Mouse (Mus musculus) midbrain, embryonic 13.5 days (tissue): ENCODE measurements around the gene March6. TPM values are rescaled to one million over a fixed set of nuclear protein-coding genes. Genes with fewer than 3 reads are reported as not detected.

ENCODE experiments used
- ATAC-seq: fragments of 200-750 bp; cut with Nextera tagmentation; 2 replicates; pipeline ENCODE4 v1.8.0; 2017; ENCODE audit warnings: mild to moderate bottlenecking, moderate TSS enrichment, moderate library complexity
- H3K27ac ChIP-seq: fragments of 300-500 bp; sonication (generic); 2 replicates; pipeline ENCODE4 v1.5.1; 2015; ENCODE audit warnings: inconsistent platforms, mild to moderate bottlenecking, moderate library complexity
- H3K27me3 ChIP-seq: fragments of 300-500 bp; sonication (generic); 2 replicates; pipeline ENCODE4 v1.6.1; 2015; ENCODE audit warnings: mild to moderate bottlenecking, inconsistent platforms
- H3K36me3 ChIP-seq: fragments of 300-500 bp; sonication (generic); 2 replicates; pipeline ENCODE4 v1.6.1; 2015; ENCODE audit warnings: mild to moderate bottlenecking, inconsistent platforms
- H3K4me1 ChIP-seq: fragments of 300-500 bp; sonication (generic); replicated peaks from 2 replicates; pipeline ENCODE4 v1.6.1; 2015; ENCODE audit warnings: inconsistent platforms
- H3K4me2 ChIP-seq: fragments of 300-500 bp; sonication (generic); replicated peaks from 2 replicates; pipeline ENCODE4 v1.6.1; 2015; ENCODE audit warnings: moderate library complexity, mild to moderate bottlenecking, inconsistent platforms
- H3K4me3 ChIP-seq: fragments of 300-500 bp; sonication (generic); replicated peaks from 2 replicates; pipeline ENCODE4 v1.5.1; 2015; ENCODE audit warnings: mild to moderate bottlenecking, inconsistent platforms
- H3K9ac ChIP-seq: fragments of 300-500 bp; sonication (generic); replicated peaks from 2 replicates; pipeline ENCODE4 v1.6.1; 2015; ENCODE audit warnings: mild to moderate bottlenecking, inconsistent platforms
- H3K9me3 ChIP-seq: fragments of 300-500 bp; sonication (generic); 2 replicates; pipeline ENCODE4 v1.6.1; 2016; ENCODE audit warnings: mild to moderate bottlenecking, inconsistent platforms
- WGBS: fragments of 180-500 bp; shearing (Covaris S2); methylation state at CpG from one replicate; pipeline ENCODE4 v1.1.7; 2015; 5-methylcytosine and 5-hydroxymethylcytosine counted together
- polyA plus RNA-seq: library from polyadenylated mRNA; unstranded; fragments of >200 nt; fragmentation: Nextera tagmentation; extraction: Ambion mirVana; gene quantifications from 2 replicates; pipeline ENCODE4 v1.2.1, GENCODE M21; 2015

Gene March6
- polyA plus RNA-seq, 1 experiment from 2014 or later, result 75.0 TPM

- no peak overlapping the region for H3K4me2 ChIP-seq
- no peak for ATAC-seq
- WGBS, result 77% methylated on average over 9 of the region's 9 CpGs
- H3K4me3 ChIP-seq, result no peak overlapping the region
- no peak overlapping the region for H3K27ac ChIP-seq
- no peaks in the 10 kb centered on the region for H3K36me3 ChIP-seq
- no peak overlapping the region for H3K9ac ChIP-seq
- no peaks in the 10 kb centered on the region for H3K9me3 ChIP-seq
- peaks cover 39% of the 10 kb centered on the region for H3K4me1 ChIP-seq
- H3K27me3 ChIP-seq, result no peaks in the 10 kb centered on the region
Measured at GRCm38 (mm10) chr15:31539643-31540512, 9.0 kb upstream of the March6 start.

DNA sequence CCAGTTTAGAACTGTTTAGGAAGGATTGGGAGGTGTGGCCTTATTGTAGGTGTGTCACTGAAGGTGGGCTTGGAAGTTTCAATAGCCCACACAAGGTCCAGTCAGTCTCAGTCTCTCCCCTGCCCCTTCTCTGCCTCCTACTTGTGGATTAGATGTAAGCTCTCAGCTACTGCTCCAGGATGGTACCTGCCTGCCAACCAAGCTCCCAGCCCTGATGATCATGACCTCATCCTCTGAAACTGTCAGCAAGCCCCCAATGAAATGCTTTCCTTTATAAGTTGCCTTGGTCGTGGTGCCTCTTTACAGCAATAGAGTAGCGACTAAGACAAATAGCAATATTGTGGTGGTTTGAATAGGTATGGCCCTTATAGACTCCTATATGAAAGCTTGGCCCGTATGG, 7.5 kb upstream of the March6 start:
- Histone ChIP-seq H3K27ac (no peak overlapping the region), H3K9me3 (no peaks in the 10 kb centered on the region), H3K4me3 (no peak overlapping the region), H3K4me1 (peaks cover 40% of the 10 kb centered on the region), H3K4me2 (no peak overlapping the region), H3K27me3 (no peaks in the 10 kb centered on the region), H3K9ac (no peak overlapping the region), H3K36me3 (no peaks in the 10 kb centered on the region)
- no peak for ATAC-seq
- 89% methylated on average over 3 of the region's 3 CpGs for WGBS

DNA sequence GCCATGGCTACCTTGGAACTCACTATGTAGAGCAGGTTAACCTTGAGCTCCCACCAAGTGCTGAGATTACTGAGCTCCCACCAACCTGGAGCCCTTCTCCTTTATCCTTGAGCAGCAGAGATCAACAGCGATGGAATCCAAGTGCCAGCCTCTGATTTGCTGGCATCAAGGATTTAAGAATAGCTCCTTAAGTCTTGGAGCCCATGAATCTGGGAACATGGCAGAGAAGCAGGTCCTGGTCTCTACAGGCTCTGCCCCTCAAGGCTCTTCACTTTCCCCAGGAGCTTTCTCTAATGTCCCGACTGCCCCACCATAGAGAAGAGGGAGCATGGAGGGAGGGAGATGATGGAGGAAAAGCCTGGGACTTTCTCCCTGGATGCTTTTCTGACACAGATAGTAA, 6.9 kb upstream of the March6 start:
- H3K9me3 ChIP-seq, result no peaks in the 10 kb centered on the region
- no peak for ATAC-seq
- H3K36me3 ChIP-seq, result no peaks in the 10 kb centered on the region
- H3K4me1 ChIP-seq, result peaks cover 33% of the 10 kb centered on the region
- H3K9ac ChIP-seq, result no peak overlapping the region
- no peak overlapping the region for H3K27ac ChIP-seq
- no peaks in the 10 kb centered on the region for H3K27me3 ChIP-seq
- 97% methylated on average over 2 of the region's 2 CpGs for whole genome bisulfite sequencing
- H3K4me2 ChIP-seq, result no peak overlapping the region
- H3K4me3 ChIP-seq, result no peak overlapping the region

GRCm38 (mm10) chr15:31536051-31536737, 5.3 kb upstream of the March6 start:
- Histone ChIP-seq H3K9me3 (no peaks in the 10 kb centered on the region), H3K4me1 (peaks cover 24% of the 10 kb centered on the region), H3K4me2 (peak overlapping the region; percentile 25; the same call in 1 of the 2 replicates), H3K27me3 (no peaks in the 10 kb centered on the region), H3K36me3 (no peaks in the 10 kb centered on the region), H3K4me3 (no peak overlapping the region), H3K9ac (no peak overlapping the region), H3K27ac (peak overlapping the region; percentile 63)
- peak; percentile 88 for ATAC-seq
- under 1% methylated on average over 7 of the region's 7 CpGs for WGBS

GRCm38 (mm10) chr15:31535259-31535855, 4.5 kb upstream of the March6 start:
- H3K4me3 ChIP-seq, result no peak overlapping the region
- peak overlapping the region; percentile 63 for H3K27ac ChIP-seq
- no peak for ATAC-seq
- H3K27me3 ChIP-seq, result no peaks in the 10 kb centered on the region
- H3K9me3 ChIP-seq, result no peaks in the 10 kb centered on the region
- no peak overlapping the region for H3K9ac ChIP-seq
- WGBS, result 22% methylated on average over 8 of the region's 8 CpGs
- H3K36me3 ChIP-seq, result no peaks in the 10 kb centered on the region
- peak overlapping the region; percentile 25; the same call in 1 of the 2 replicates for H3K4me2 ChIP-seq
- peaks cover 24% of the 10 kb centered on the region for H3K4me1 ChIP-seq

- no peaks in the 10 kb centered on the region for H3K36me3 ChIP-seq
- H3K27ac ChIP-seq, result peak overlapping the region; percentile 63; the same call in 1 of the 2 replicates
- H3K9ac ChIP-seq, result no peak overlapping the region
- H3K4me1 ChIP-seq, result peaks cover 26% of the 10 kb centered on the region
- no peak for ATAC-seq
- H3K4me2 ChIP-seq, result no peak overlapping the region
- H3K4me3 ChIP-seq, result no peak overlapping the region
- no peaks in the 10 kb centered on the region for H3K9me3 ChIP-seq
- WGBS, result 85% methylated on average over 7 of the region's 7 CpGs
- H3K27me3 ChIP-seq, result no peaks in the 10 kb centered on the region
Measured at GRCm38 (mm10) chr15:31534421-31535258, 3.8 kb upstream of the March6 start.

DNA sequence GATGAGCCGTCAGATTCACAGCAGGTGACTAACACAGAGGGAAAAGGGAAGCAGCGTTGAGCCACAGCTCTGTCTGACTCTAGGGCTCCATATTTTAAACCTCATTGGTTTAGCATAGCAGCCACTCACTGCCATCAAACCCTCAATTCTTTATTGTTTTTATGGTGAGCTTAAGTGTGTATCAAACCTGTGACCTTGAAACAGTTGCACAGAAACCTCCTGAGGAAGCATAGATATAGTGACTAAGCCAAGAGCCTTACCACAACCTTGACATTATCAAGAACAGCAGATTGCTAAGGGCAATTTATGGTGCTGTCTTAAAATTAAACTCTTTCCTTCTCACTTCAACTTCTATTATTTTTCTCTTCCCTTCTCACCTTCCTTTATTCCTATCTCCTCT, 2.7 kb upstream of the March6 start:
- peaks cover 37% of the 10 kb centered on the region for H3K4me1 ChIP-seq
- 74% methylated on average over 2 of the region's 2 CpGs for WGBS
- no peak for ATAC-seq
- H3K4me2 ChIP-seq, result no peak overlapping the region
- no peak overlapping the region for H3K4me3 ChIP-seq
- H3K36me3 ChIP-seq, result no peaks in the 10 kb centered on the region
- no peaks in the 10 kb centered on the region for H3K27me3 ChIP-seq
- H3K27ac ChIP-seq, result no peak overlapping the region
- no peaks in the 10 kb centered on the region for H3K9me3 ChIP-seq
- H3K9ac ChIP-seq, result no peak overlapping the region

DNA sequence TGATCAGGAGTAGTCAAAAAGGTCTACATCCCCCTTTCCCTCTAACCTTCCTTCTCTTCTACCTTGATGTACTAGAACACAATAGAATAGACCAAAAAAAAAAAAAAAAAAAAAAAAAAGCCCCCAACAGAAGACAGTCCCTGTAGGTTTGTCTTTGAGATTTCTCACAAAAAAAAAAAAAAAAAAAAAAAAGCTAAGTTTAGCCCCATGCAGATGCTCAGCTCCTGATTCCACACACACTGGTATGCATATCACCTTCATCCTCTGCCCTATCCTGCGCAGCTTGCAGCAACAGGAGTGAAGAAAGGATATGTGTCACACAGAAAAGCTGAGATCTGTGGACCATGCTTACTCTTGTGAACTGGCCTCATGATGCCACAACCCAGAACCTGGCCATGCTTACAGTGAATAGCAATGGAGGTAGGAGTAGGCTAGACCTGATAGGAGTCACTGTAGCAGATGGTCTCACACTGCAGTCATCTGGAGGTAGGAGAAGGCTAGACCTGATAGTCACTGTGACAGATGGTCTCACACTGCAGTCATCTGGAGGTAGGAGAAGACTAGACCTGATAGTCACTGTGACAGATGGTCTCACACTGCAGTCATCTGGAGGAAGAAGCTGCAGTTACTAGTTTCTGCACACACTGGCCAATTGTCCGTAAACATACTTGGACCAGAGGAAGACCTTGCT, 1.6 kb upstream of the March6 start:
- WGBS, result 100% methylated on average over 2 of the region's 2 CpGs
- Histone ChIP-seq H3K4me3 (no peak overlapping the region), H3K4me1 (peaks cover 41% of the 10 kb centered on the region), H3K27ac (no peak overlapping the region), H3K9ac (no peak overlapping the region), H3K27me3 (no peaks in the 10 kb centered on the region), H3K4me2 (peak overlapping the region; percentile 61; the same call in 1 of the 2 replicates), H3K36me3 (no peaks in the 10 kb centered on the region), H3K9me3 (no peaks in the 10 kb centered on the region)
- no peak for ATAC-seq

GRCm38 (mm10) chr15:31531446-31532330, 835 bp upstream of the March6 start:
- WGBS, result 24% methylated on average over 16 of the region's 16 CpGs
- Histone ChIP-seq H3K36me3 (no peaks in the 10 kb centered on the region), H3K27me3 (no peaks in the 10 kb centered on the region), H3K4me2 (peak overlapping the region; percentile 61), H3K27ac (peak overlapping the region; percentile 99), H3K9me3 (0 out of 2 replicates have a peak, but pooled peaks cover 6% of the 10 kb centered on the region), H3K4me1 (peaks cover 39% of the 10 kb centered on the region), H3K4me3 (peak overlapping the region; percentile 92), H3K9ac (peak overlapping the region; percentile 92)
- ATAC-seq, result no peak

DNA sequence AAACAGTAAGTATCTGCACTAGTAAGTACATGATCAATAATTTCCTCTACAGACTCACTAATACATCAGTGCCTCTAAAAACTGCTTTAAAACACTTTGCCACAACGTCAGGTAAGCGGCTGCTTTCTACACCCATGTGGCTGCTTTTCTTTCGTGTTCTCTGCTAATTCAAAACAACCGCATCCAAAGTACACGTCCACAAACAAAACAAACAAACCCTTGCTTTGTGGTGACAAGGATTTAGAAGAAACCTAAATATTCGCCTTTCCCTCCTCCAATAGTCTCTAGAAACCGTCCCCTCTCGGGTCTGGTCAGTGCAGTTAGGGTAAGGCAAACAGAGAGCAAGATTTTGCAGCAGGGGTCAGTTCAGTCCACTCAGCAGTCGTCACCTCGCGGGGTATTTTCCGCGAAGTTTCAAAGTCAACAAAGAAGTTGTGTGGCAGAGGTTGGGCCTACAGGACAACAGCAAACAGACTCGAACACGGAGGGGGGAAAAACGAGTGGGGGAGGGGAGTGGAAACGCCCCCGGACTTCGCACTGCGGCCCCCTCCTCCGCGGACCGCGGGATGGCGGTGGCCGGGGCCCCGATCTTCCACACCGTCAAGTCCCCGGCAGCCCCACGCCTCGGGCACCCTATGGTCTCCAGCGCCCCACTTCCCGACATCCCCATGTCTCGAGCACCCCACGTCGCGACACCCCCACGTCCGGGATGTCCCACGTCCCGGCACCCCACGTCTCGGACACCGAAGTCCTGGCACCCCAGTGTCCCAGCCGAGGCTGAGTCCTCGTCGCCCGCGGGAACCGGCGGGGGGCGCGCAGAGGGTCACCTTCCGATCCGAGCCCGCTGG, 818 bp downstream of the March6 start:
- peak; percentile 57 for ATAC-seq
- no peaks in the 10 kb centered on the region for H3K36me3 ChIP-seq
- H3K4me3 ChIP-seq, result peak overlapping the region; percentile 92
- peak overlapping the region; percentile 99 for H3K27ac ChIP-seq
- peak overlapping the region; percentile 92 for H3K9ac ChIP-seq
- 0 out of 2 replicates have a peak, but pooled peaks cover 6% of the 10 kb centered on the region for H3K9me3 ChIP-seq
- H3K4me2 ChIP-seq, result peak overlapping the region; percentile 87
- no peaks in the 10 kb centered on the region for H3K27me3 ChIP-seq
- under 1% methylated on average over 51 of the region's 56 CpGs for WGBS
- H3K4me1 ChIP-seq, result peaks cover 22% of the 10 kb centered on the region
